Mouse (Mus musculus) lung, postnatal 0 days (tissue): ENCODE results near the gene Rnf227.

Experiments
- CTCF ChIP-seq: IDR thresholded peaks from 2 replicates; pipeline ENCODE4 v1.5.1; 2016; ENCODE audit warnings: antibody characterized with exemption, mild to moderate bottlenecking
- EP300 ChIP-seq: IDR thresholded peaks from 2 replicates; pipeline ENCODE4 v1.6.1; 2016; ENCODE audit warnings: antibody characterized with exemption, mild to moderate bottlenecking, control low read depth

GRCm38 (mm10) chr11:69332713-69333253 is 7.5 kb upstream of the Rnf227 start:
- TF ChIP-seq CTCF (no peak), EP300 (no peak)
